Mouse (Mus musculus) splenic B cell, adult 2 months (primary cell): ENCODE measurements at regions not wholly inside any gene's neighbourhood (a gene's known extent, or its start where the extent isn't known, plus 50 kb on each side); places are given as distances from the start of the nearest gene placed in this dataset.

ENCODE experiments used
- DNase-seq: peaks from one replicate; pipeline ENCODE4 v3.0.0-alpha.2; 2011; ENCODE audit warnings: low read depth, low spot score
- H3K27me3 ChIP-seq: 2 replicates; pipeline ENCODE4 v1.6.1; 2012; ENCODE audit warnings: mild to moderate bottlenecking, low read length, moderate library complexity, mixed read lengths; ENCODE audit not compliant: control insufficient read depth, poor library complexity, insufficient read depth, severe bottlenecking
- H3K36me3 ChIP-seq: 2 replicates; pipeline ENCODE4 v1.6.1; 2012; ENCODE audit warnings: mild to moderate bottlenecking, low read length, moderate library complexity, mixed read lengths; ENCODE audit not compliant: control insufficient read depth, poor library complexity, insufficient read depth, severe bottlenecking

DNA sequence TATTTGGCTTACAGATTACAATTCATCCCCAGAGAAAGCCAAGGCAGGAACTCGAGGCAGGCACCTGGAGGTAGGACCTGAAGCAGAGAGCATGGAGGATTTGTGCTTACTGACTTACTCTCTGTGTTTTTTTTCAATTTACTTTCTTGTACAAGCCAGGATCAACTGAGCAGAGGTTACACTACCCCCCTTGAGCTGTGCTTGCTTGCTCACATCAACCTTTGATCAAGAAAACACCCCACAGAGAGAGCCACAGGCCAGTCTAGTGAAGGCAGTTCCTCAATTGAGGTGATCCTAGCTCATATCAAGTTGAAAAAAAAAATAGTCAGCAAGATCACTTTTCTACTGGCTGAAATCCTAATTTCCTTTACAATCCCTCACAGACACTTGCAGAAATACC lies 170.6 kb downstream of the Rnd3 start:
- Histone ChIP-seq H3K27me3 (no peaks in the 10 kb centered on the region), H3K36me3 (no peaks in the 10 kb centered on the region)
- DNase-seq = no peak

DNA sequence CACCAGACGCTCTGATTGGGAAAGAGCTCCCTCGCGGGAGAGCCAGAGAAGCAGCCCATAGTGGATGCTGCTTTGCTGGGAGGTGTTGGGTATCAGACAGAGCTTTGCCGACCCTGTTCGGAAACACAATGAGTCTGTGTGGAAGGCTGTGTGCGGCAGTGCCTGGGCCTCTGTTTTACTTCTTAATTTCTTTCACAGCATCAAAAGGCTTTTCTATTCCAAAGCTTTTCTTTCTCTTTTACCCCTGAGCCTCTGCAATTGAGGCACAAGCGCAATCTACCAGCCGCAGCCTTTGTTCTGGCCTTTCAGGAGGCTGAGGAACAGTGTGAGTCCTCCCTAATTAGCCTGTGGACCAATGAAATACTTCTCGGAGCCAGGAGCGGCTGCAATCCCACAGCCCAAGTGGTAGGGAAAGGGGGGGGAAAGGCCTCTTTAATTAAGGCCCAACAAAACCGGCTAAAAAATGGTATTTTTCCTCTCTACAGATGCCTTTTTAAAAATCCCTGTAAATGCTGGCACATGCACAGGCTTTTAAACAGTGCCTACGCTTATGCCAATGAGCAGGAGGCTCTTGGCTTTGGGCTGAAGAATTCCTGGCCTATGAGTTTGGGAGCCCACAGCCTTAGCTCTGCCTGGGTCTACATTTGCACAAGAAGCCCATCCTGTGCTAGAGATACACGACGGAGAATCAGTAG lies 177.6 kb downstream of the Rnd3 start:
- no peaks in the 10 kb centered on the region for H3K36me3 ChIP-seq
- no peaks in the 10 kb centered on the region for H3K27me3 ChIP-seq
- DNase-seq = no peak

DNA sequence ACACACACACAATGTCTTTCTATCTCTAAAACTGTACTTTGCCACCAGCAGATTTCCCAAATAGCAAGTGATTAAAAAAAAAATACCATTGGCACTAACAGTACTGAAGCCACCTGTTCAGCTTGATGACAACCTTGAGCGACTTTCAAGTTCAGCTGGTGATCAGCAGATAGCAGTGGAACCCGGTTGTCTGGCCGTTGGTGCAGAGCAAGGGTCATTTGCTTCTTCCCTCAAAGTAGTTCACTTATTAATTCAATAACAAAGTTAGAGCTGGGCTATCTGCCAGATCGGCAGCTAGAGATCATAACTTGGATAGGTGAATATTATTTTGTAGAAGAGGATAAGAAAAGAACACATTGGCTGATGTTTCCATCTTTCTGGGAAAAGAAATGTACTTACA lies 180.5 kb downstream of the Rnd3 start:
- Histone ChIP-seq H3K36me3 (no peaks in the 10 kb centered on the region), H3K27me3 (no peaks in the 10 kb centered on the region)
- DNase-seq = no peak

DNA sequence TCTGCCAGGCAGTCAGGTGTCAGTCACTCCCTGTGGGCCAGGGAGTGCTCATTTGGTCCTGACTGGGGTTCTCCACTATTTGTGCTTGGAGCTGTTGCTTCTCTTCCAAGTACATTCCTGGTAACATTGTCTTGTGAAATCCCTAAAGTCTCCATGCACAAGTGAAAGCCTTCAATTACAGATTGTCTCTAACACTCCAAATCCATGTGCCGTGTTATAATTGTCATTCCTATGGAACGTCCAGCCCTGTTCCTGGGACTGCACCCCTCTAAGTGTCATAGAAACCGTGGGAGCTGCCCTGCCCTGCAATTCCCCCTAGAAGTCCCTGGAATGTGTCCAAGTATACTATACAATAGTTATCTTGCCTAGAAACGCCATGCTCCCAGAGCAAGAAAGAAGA lies 181.1 kb downstream of the Rnd3 start:
- Histone ChIP-seq H3K27me3 (no peaks in the 10 kb centered on the region), H3K36me3 (no peaks in the 10 kb centered on the region)
- DNase-seq = no peak

DNA sequence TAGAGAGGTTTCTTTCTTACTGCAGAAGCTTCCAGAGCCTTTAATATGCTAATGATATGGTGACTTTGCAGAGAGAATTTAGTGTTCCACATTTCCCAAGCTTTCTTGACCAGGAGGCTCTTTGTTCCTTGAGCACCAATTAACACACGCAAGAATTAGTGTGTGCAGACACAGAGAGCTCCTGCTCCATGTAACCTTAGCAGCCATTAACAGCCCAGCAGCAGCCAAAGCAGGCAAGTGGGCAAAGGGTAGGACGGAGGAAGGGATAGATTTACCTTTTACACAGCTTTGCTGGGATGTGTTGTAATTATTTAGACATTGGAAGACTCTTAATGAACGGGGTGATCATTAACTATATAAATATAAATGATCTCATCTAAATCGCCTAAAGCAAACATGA lies 181.8 kb downstream of the Rnd3 start:
- H3K27me3 ChIP-seq = no peaks in the 10 kb centered on the region
- no peak for DNase-seq
- H3K36me3 ChIP-seq = no peaks in the 10 kb centered on the region

DNA sequence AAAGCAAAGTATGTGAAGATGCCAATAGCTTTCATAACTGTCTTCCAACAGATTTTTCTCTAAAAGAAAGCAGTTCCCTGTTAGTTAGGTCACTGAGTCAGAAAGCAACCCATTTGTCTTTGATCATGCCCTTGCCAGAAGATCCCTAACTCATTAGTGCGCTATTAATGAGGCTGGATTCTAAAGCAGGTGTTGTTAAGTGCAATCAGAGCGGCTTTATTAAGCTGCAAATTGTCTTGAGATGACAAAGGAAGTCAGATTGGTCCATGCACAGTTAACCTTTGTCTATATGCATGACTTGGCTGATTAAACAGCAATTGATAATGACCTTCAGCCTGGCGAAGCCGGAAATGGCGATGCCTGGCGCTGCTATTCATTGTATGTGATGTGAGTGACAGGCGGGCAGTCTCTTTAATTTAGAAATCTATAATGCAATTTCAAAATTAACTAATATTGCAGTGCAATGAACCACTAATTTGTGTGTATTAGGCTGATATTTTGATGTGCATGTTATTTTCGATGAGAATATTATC lies 183.4 kb downstream of the Rnd3 start:
- DNase-seq = no peak
- Histone ChIP-seq H3K36me3 (no peaks in the 10 kb centered on the region), H3K27me3 (no peaks in the 10 kb centered on the region)

DNA sequence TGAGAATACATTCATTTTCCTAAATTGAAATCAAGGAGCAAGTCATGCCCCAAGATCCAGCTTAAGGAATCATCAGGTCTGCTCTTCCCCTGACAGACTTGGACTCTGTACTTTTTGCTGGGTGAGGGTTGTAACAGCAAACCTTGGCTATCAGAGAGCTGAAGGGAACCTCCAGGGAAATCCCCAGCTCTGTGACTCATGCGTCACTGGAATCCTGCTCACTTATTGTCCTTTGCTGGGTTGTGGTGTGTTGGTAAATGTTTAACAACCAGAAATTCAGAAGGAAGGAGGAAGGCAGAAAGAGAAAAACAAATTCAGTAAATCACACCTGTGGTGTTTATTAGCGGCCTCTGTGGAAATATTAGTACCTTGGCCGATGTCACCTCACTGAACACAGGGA lies 184.8 kb downstream of the Rnd3 start:
- H3K27me3 ChIP-seq = no peaks in the 10 kb centered on the region
- H3K36me3 ChIP-seq = no peaks in the 10 kb centered on the region
- DNase-seq = no peak

DNA sequence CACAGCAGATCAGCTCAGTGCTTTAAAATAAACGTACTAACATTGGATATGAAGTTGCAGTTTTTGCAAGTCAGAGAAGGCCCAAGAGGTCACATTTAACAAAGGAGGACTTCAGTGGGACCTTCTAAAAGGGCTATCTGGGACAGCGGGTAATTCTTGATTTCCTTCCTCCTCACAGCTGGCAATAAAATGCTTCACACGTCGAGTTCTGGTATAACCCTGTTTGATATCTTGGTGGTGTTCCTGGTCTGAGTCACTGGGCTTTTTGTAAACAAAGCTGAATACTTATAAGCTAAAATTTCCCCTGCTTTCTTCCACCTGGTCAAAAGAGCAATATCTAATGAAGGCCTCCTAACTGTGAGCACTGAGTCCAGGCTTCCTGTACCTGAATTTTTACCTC lies 187.9 kb downstream of the Rnd3 start:
- Histone ChIP-seq H3K36me3 (no peaks in the 10 kb centered on the region), H3K27me3 (no peaks in the 10 kb centered on the region)
- DNase-seq = no peak

DNA sequence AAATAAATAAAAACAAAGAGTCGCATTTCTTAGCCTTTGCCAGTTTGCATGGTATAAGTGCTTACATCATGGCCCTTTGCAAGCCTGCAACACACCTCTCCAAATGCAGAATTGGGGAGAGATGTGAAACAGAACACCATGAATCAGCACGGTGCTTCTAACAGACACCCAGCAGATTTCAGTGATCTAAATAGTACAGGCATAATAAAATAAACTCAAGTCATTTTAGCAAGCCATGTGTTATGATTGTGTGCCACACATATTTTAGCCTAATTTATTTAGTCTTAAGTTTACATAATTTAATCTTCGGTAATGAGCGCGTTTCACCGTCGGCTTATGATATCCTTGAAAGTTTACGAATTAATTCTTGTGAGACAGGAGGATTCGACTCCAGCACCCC lies 189.6 kb downstream of the Rnd3 start:
- no peaks in the 10 kb centered on the region for H3K27me3 ChIP-seq
- no peak for DNase-seq
- H3K36me3 ChIP-seq = no peaks in the 10 kb centered on the region

DNA sequence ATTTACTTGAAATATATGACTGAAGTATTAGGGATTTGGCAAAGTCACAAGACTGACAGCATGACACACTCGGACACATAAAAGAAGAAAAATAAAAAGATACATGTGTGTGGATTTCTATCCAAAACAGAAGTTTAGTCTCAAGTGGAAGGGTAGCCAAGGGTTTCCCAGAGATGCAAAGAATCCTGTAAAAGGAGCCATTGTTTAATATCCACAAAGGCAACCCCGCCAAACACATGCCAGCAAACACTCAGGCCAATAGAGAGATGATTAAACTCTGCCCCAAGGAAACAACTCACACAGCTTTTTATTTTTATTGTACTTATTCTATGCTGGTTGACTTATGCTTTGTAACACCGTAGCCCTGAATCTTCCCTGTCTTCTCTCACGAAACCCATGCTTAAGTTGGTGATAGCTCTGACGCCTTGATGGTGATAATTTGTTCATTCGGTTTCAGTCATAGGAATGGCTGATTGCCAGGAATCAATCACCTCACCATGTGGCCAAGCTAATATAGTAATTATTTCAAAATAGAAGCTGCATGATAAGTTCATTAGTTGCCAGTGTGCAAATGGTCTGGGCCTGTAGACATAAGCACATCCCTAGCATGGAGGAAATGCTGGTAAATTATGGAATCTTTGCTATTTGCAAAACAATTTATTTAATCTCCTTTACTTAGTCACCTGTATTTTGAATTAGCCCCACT lies 194.4 kb downstream of the Rnd3 start:
- H3K36me3 ChIP-seq = no peaks in the 10 kb centered on the region
- DNase-seq = no peak

DNA sequence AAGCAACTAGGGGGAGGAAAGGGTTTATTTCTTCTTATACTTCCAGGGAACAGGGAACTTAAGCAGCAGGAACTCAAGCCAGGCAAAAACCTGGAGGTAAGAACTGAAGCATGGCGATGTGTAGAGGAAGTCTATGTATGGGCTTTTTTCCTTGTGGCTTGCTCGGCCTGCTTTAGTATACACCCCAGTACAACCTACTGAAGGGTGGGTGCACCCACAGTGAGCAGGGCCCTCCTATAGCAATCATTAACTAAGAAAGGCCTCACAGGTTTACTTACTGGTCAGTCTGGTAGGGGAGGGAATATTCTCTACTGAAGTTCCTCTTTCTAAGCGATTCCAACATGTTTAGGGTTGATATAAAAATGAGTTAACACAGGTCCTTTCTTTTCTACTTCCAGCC lies 197.9 kb downstream of the Rnd3 start:
- Histone ChIP-seq H3K27me3 (no peaks in the 10 kb centered on the region), H3K36me3 (no peaks in the 10 kb centered on the region)
- no peak for DNase-seq

More for the DNA sequence above, 194.4 kb downstream of the Rnd3 start:
- no peaks in the 10 kb centered on the region for H3K27me3 ChIP-seq

DNA sequence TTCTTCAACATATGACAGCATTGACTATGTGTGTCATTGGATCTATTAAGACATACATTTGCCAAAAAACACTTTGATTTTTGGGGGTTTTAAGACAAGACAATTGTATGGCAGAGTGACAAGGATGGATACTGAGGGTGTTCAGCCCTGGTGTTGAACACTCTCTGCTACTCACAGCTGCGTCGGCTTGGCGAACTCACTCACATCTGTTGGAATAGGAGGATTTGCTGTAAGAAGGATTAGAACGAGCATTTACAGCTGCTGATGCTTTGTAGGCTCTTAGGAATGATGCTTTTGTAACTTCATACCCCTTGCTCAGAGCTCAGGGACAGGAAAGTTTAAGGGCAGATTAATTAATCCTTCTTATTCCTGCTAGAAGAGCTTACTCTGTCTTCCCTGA lies 199.2 kb downstream of the Rnd3 start:
- no peaks in the 10 kb centered on the region for H3K27me3 ChIP-seq
- no peaks in the 10 kb centered on the region for H3K36me3 ChIP-seq
- no peak for DNase-seq

DNA sequence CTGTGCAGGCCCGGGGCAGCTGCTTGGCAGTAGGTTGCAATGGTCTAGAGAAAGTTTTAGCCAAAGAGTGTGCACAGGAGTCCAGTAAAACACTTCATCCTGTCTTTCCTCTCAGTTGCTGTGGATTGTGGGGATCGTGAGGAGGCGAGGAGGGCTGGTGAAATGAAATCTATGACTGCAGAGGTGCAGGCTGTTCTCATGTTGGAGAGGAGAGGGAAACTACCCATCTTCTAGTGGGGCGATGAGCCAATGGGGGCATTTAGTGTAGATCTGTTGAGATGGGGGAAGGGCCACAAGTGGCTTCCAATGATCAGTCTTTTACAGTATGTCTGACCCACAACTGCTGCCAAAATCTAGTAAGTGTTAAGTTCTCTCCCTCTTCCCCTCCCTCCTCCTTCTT lies 203.4 kb downstream of the Rnd3 start:
- Histone ChIP-seq H3K27me3 (no peaks in the 10 kb centered on the region), H3K36me3 (no peaks in the 10 kb centered on the region)
- DNase-seq = no peak

DNA sequence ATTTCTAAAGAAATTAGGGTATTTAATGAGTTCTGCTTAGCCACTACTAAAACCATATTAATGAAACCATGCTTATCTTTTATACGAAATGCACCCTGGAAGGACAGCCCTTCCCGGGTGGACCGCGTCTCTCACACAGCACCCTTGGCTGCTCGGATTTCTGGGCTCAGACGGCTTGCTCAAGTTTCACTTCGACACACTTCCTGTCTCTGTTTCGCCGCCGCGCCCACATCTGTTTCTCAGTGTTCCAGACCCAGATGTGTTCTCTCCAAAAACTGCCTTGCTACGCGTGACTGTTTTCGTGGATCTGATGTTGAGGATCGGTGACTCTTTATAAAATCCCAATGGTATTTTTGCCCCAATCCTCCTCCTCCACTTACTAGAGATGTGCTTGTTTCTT lies 205.7 kb downstream of the Rnd3 start:
- DNase-seq = peak; percentile 13
- no peaks in the 10 kb centered on the region for H3K27me3 ChIP-seq
- no peaks in the 10 kb centered on the region for H3K36me3 ChIP-seq

DNA sequence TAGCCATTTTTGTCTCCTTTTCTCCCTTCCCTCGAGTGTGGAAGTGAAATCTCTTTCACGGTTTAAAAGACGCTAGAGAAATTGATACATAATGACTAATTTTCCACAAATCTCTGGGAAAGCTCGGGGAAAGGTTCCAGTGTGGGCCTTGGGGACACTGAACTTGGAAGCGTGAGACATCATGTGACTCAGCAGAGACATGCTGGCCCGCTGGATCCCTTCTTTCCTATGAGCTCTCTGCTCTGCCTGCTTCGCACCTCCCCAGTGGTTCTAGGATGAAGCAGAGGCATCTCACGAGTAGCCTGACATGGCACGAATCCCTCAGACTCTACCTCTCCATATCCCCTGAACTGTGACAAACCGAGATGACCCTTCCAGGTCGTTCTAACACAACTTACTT lies 206.2 kb downstream of the Rnd3 start:
- no peaks in the 10 kb centered on the region for H3K27me3 ChIP-seq
- no peak for DNase-seq
- H3K36me3 ChIP-seq = no peaks in the 10 kb centered on the region
